Mouse (Mus musculus) brain, embryonic 14.5 days (tissue): ENCODE measurements around the gene Abcb5.

Experiments
- CTCF ChIP-seq: fragments of 200-500 bp; IDR thresholded peaks from 2 replicates; pipeline ENCODE4 v1.5.1; 2012; ENCODE audit warnings: inconsistent platforms, mild to moderate bottlenecking, moderate library complexity, borderline replicate concordance; ENCODE audit not compliant: insufficient read depth, insufficient read length; ENCODE audit errors: extremely low read depth
- POLR2A ChIP-seq: fragments of 200-500 bp; IDR thresholded peaks from 2 replicates; pipeline ENCODE4 v1.6.1; 2012; ENCODE audit warnings: mild to moderate bottlenecking, inconsistent platforms, borderline replicate concordance; ENCODE audit not compliant: poor library complexity, insufficient read depth, insufficient read length, severe bottlenecking; ENCODE audit errors: extremely low read depth

DNA sequence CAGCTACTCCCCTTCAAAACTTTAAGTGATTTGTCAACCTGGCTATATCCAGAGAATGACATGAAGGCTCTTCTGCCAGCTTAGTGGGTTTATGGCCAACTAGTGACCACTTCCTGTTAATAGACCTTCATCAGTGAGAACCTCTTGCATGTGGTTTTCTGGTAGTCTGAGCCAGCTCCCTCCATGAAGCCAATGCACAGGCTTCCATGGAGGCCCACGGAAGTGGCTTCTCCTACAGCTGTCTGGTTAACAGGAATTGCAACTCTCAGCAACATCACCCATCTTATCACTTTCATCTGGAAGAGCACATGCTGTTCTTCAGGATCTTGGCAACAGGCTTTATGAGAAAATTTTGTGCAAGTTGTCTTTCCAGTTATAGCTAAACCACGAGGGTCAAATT, 33.0 kb upstream of the Abcb5 start:
- TF ChIP-seq POLR2A (no peak), CTCF (no peak)
